Mouse (Mus musculus) cortical plate, adult 2 months (tissue): Measurements from ENCODE around the gene Tep1.

Experiments
- CTCF ChIP-seq: fragments of 200-500 bp; IDR thresholded peaks from 2 replicates; pipeline ENCODE4 v1.5.1; 2011; ENCODE audit warnings: mild to moderate bottlenecking, control low read depth, low read length; ENCODE audit not compliant: insufficient read depth; ENCODE audit errors: extremely low read depth
- POLR2A ChIP-seq: fragments of 200-500 bp; IDR thresholded peaks from 2 replicates; pipeline ENCODE4 v1.6.1; 2011; ENCODE audit warnings: mild to moderate bottlenecking, low read length, control low read depth; ENCODE audit not compliant: insufficient read depth; ENCODE audit errors: extremely low read depth

DNA sequence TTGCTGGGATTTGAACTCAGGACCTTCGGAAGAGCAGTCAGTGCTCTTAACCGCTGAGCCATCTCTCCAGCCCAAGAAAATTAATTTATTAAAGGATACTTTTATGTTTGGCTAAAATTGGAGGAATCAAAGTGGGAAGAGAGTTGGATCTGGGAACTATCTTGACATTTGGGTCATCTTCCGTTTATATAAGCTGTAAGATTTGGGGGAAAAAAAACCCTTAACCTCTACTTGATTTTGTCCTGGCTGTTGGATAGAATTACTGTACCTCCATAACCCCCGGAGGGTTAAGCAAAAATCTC is 34.4 kb upstream of the Tep1 start:
- TF ChIP-seq CTCF, result no peak
- no peak for TF ChIP-seq POLR2A
